In the genomic region with DNA sequence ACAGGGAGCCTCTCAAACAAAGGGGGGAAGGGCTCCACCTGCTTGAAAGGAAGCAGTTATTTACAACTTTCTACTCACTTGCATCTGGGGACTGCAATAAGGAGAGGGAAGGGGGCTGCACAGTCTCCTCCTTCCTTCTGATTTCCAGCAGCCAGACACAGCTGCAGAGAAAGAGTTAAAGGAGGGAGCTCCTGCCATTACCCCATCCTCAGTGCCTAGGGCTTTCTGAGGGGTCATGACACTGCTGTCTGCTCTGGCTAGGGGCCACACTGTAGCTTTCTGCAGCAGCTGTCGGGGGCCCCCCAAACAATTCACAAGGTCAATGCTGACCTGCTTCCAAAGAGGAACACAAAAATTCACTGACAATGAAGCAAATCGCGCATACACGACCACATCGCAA, we compare ENCODE assay signal across 9 mouse cellular contexts. TPM values are rescaled to one million over a fixed set of nuclear protein-coding genes. Genes with fewer than 3 reads are reported as not detected.
DNase-seq lines count a peak whose midpoint lies in the region; ATAC-seq and TF ChIP-seq lines count a peak whose summit lies in the region.
"Had no signal": no experiment of that assay in that cellular context is flagged by ENCODE, and none has a peak within 500 bp of the region (broad histone marks: within the 10 kb centered on the region; RNA-seq: fewer than 3 reads in every experiment).

No protein-coding gene starts in this region.

- H3K4me3 ChIP-seq in left cerebral cortex, adult 2 months = peak overlapping the region; percentile 46
- H3K4me3 ChIP-seq in forebrain, embryonic 13.5 days = peak overlapping the region; percentile 41
- peak overlapping the region; percentile 44 for H3K4me3 ChIP-seq in limb, embryonic 10.5 days
- H3K4me3 ChIP-seq in small intestine, adult 2 months (ENCODE audit: low read depth, low read length) = peak overlapping the region; percentile 30; the same call in 1 of the 2 replicates

- no peak for DNase-seq in left cerebral cortex, adult 2 months (ENCODE audit: extremely low spot score in 1 of 2, low spot score in 2 of 2)
- no peak for DNase-seq in left cerebral cortex, adult 18-20 months (ENCODE audit: low spot score in 2 of 2)
- no peak for DNase-seq in limb, embryonic 10.5 days (ENCODE audit: low spot score)
- no peak for DNase-seq in cerebellum, adult 8-10 months
- DNase-seq in testis, postnatal 14 days (ENCODE audit: low spot score) = no peak
- DNase-seq: cerebellum, adult 18-20 months; lung, postnatal 36 days had no signal

- no peaks in the 10 kb centered on the region for H3K27me3 ChIP-seq in forebrain, embryonic 13.5 days
- H3K27me3 ChIP-seq in limb, embryonic 10.5 days (ENCODE audit: low read depth, poor library complexity, severe bottlenecking) = peaks cover 54% of the 10 kb centered on the region
- H3K27me3 ChIP-seq in small intestine, adult 2 months (ENCODE audit: control insufficient read depth, insufficient read depth, low read length) = no peaks in the 10 kb centered on the region

- intact Hi-C loops in left cerebral cortex, adult 2 months (cut with DNase I) = no loop called here

- H3K9me3 ChIP-seq in forebrain, embryonic 13.5 days (replicated peaks) = no peaks in the 10 kb centered on the region
- no peaks in the 10 kb centered on the region for H3K9me3 ChIP-seq in limb, embryonic 10.5 days (replicated peaks)

- no peak for TF ChIP-seq POLR2A in small intestine, adult 2 months (IDR thresholded peaks at IDR 0.05; ENCODE audit: low read depth, low read length)

- H3K4me1 ChIP-seq in forebrain, embryonic 13.5 days = 0 out of 2 replicates have a peak, but pooled peaks cover 5% of the 10 kb centered on the region
- peaks cover 8% of the 10 kb centered on the region; the same call in 1 of the 2 replicates for H3K4me1 ChIP-seq in limb, embryonic 10.5 days
- H3K4me1 ChIP-seq in small intestine, adult 2 months (ENCODE audit: control insufficient read depth, insufficient read depth, insufficient read length, low read length) = no peaks in the 10 kb centered on the region

- peak overlapping the region; percentile 60 for H3K4me2 ChIP-seq in forebrain, embryonic 13.5 days

- peak; percentile 69 for ATAC-seq in forebrain, embryonic 13.5 days

- peak overlapping the region; percentile 50 for H3K9ac ChIP-seq in forebrain, embryonic 13.5 days

- no peak for TF ChIP-seq CTCF in left cerebral cortex, adult 2 months (IDR thresholded peaks at IDR 0.05)
- no peak for TF ChIP-seq CTCF in small intestine, adult 2 months (IDR thresholded peaks at IDR 0.05; ENCODE audit: extremely low read depth, insufficient read length, insufficient replicate concordance, low read depth, low read length)

- H3K36me3 ChIP-seq in forebrain, embryonic 13.5 days (ENCODE audit: poor library complexity, severe bottlenecking) = no peaks in the 10 kb centered on the region
- no peaks in the 10 kb centered on the region for H3K36me3 ChIP-seq in limb, embryonic 10.5 days
- H3K36me3 ChIP-seq in small intestine, adult 2 months (ENCODE audit: control insufficient read depth, insufficient read depth, low read length) = no peaks in the 10 kb centered on the region

- 14% methylated on average over 5 of the region's 5 CpGs for WGBS in forebrain, embryonic 13.5 days
- 27% methylated on average over 5 of the region's 5 CpGs for WGBS in limb, embryonic 10.5 days
- WGBS in small intestine, adult 2 months = 28% methylated on average over 5 of the region's 5 CpGs

- H3K27ac ChIP-seq in left cerebral cortex, adult 2 months = peak overlapping the region; percentile 51; the same call in 1 of the 2 replicates
- H3K27ac ChIP-seq in forebrain, embryonic 13.5 days = 0 out of 2 replicates have a peak overlapping the region, but pooled peaks have one; percentile 51
- peak overlapping the region; percentile 46; the same call in 1 of the 2 replicates for H3K27ac ChIP-seq in limb, embryonic 10.5 days
- no peak overlapping the region for H3K27ac ChIP-seq in small intestine, adult 2 months (ENCODE audit: insufficient read depth, low read depth, low read length)

RNA-seq across cellular contexts. Expression of a gene that starts 1.3 kb away (rescaled TPM):
- 100 to 1,000 TPM in 1 of 2 experiments, 10 to 100 TPM in 1; 99.7 to 116 TPM for total RNA-seq in left cerebral cortex, adult 2 months (2021)
- 100 to 1,000 TPM in 1 of 2 experiments, 10 to 100 TPM in 1; 98.3 to 108 TPM for total RNA-seq in left cerebral cortex, adult 18-20 months (2021)
- polyA plus RNA-seq in forebrain, embryonic 13.5 days (2015; fragmentation: Nextera tagmentation; extraction: Ambion mirVana) = 7.9 and 11.4 TPM in 2 replicates
- 0.92 and 1.1 TPM in 2 replicates for polyA plus RNA-seq in limb, embryonic 10.5 days (2016; fragmentation: Nextera tagmentation; extraction: Ambion mirVana)
- 0.19 and 0.49 TPM in 2 replicates for polyA plus RNA-seq in small intestine, adult 2 months (2012; rRNA removed)
